Mouse (Mus musculus) neural tube, embryonic 14.5 days (tissue): Measurements from ENCODE around the gene Mfap3. TPM values are rescaled to one million over a fixed set of nuclear protein-coding genes. Genes with fewer than 3 reads are reported as not detected.

Experiments
- ATAC-seq: fragments of 200-750 bp; cut with Nextera tagmentation; 2 replicates; pipeline ENCODE4 v1.8.0; 2017; ENCODE audit warnings: low read depth, mild to moderate bottlenecking, moderate TSS enrichment, moderate library complexity
- H3K27ac ChIP-seq: fragments of 300-500 bp; sonication (generic); 2 replicates; pipeline ENCODE4 v1.5.1; 2014; ENCODE audit warnings: low read depth, mild to moderate bottlenecking, control low read depth, low read length, moderate library complexity, mixed read lengths
- H3K27me3 ChIP-seq: fragments of 300-500 bp; sonication (generic); 2 replicates; pipeline ENCODE4 v1.6.1; 2014; ENCODE audit warnings: low read length; ENCODE audit not compliant: control insufficient read depth, insufficient read depth
- H3K36me3 ChIP-seq: fragments of 300-500 bp; sonication (generic); 2 replicates; pipeline ENCODE4 v1.6.1; 2014; ENCODE audit warnings: low read length, mixed read lengths; ENCODE audit not compliant: control insufficient read depth, insufficient read depth
- H3K4me1 ChIP-seq: fragments of 300-500 bp; sonication (generic); 2 replicates; pipeline ENCODE4 v1.6.1; 2014; ENCODE audit warnings: low read length; ENCODE audit not compliant: control insufficient read depth, insufficient read depth
- H3K4me2 ChIP-seq: fragments of 300-500 bp; sonication (generic); 2 replicates; pipeline ENCODE4 v1.6.1; 2014; ENCODE audit warnings: mild to moderate bottlenecking, low read depth, low read length, control low read depth
- H3K4me3 ChIP-seq: fragments of 300-500 bp; sonication (generic); 2 replicates; pipeline ENCODE4 v1.5.1; 2014; ENCODE audit warnings: low read depth, low read length, control low read depth, mixed read lengths
- H3K9ac ChIP-seq: fragments of 300-500 bp; sonication (generic); replicated peaks from 2 replicates; pipeline ENCODE4 v1.6.1; 2014; ENCODE audit warnings: low read depth, mild to moderate bottlenecking, control low read depth, low read length, mixed read lengths
- H3K9me3 ChIP-seq: fragments of 300-500 bp; sonication (generic); 2 replicates; pipeline ENCODE4 v1.6.1; 2016; ENCODE audit warnings: low read length; ENCODE audit not compliant: control insufficient read depth
- WGBS: fragments of 180-500 bp; shearing (Covaris S2); extraction: QIAGEN DNeasy Blood & Tissue Kit; methylation state at CpG from one replicate; pipeline ENCODE4 v1.1.7; 2014; 5-methylcytosine and 5-hydroxymethylcytosine counted together
- polyA plus RNA-seq: library from polyadenylated mRNA; unstranded; fragments of >200 nt; fragmentation: Nextera tagmentation; extraction: Ambion mirVana; gene quantifications from 2 replicates; pipeline ENCODE4 v1.2.1, GENCODE M21; 2014

Mfap3 gene
- polyA plus RNA-seq, 1 experiment from 2014 or later: 59.3 TPM

- no peaks in the 10 kb centered on the region for H3K36me3 ChIP-seq
- H3K27ac ChIP-seq: no peak overlapping the region
- no peaks in the 10 kb centered on the region for H3K9me3 ChIP-seq
- no peak overlapping the region for H3K9ac ChIP-seq
- H3K4me2 ChIP-seq: no peak overlapping the region
- no peak for ATAC-seq
- 74% methylated on average over 7 of the region's 7 CpGs for WGBS
- H3K4me1 ChIP-seq: peaks cover 11% of the 10 kb centered on the region
- H3K4me3 ChIP-seq: no peak overlapping the region
- H3K27me3 ChIP-seq: no peaks in the 10 kb centered on the region
Observed at GRCm38 (mm10) chr11:57522046-57522445, 3.6 kb downstream of the Mfap3 start.

GRCm38 (mm10) chr11:57523418-57523817 lies 5.0 kb downstream of the Mfap3 start:
- peaks cover 3% of the 10 kb centered on the region; the same call in 1 of the 2 replicates for H3K4me1 ChIP-seq
- H3K27me3 ChIP-seq: no peaks in the 10 kb centered on the region
- no peak for ATAC-seq
- WGBS: 98% methylated on average over 3 of the region's 3 CpGs
- H3K4me2 ChIP-seq: no peak overlapping the region
- H3K9ac ChIP-seq: no peak overlapping the region
- H3K4me3 ChIP-seq: no peak overlapping the region
- no peak overlapping the region for H3K27ac ChIP-seq
- no peaks in the 10 kb centered on the region for H3K9me3 ChIP-seq
- H3K36me3 ChIP-seq: no peaks in the 10 kb centered on the region

- no peak overlapping the region for H3K4me3 ChIP-seq
- peaks cover under 1% of the 10 kb centered on the region; the same call in 1 of the 2 replicates for H3K4me1 ChIP-seq
- H3K36me3 ChIP-seq: peaks cover 2% of the 10 kb centered on the region; the same call in 1 of the 2 replicates
- H3K4me2 ChIP-seq: no peak overlapping the region
- no peak overlapping the region for H3K9ac ChIP-seq
- H3K27ac ChIP-seq: no peak overlapping the region
- H3K9me3 ChIP-seq: no peaks in the 10 kb centered on the region
- no peaks in the 10 kb centered on the region for H3K27me3 ChIP-seq
- ATAC-seq: no peak
Observed at GRCm38 (mm10) chr11:57524597-57524996, 6.1 kb downstream of the Mfap3 start.

- no peak overlapping the region for H3K4me2 ChIP-seq
- H3K36me3 ChIP-seq: peaks cover 12% of the 10 kb centered on the region; the same call in 1 of the 2 replicates
- no peaks in the 10 kb centered on the region for H3K9me3 ChIP-seq
- H3K9ac ChIP-seq: no peak overlapping the region
- no peak for ATAC-seq
- H3K27ac ChIP-seq: no peak overlapping the region
- H3K4me1 ChIP-seq: 0 out of 2 replicates have a peak, but pooled peaks cover under 1% of the 10 kb centered on the region
- H3K4me3 ChIP-seq: no peak overlapping the region
- 90% methylated on average over 3 of the region's 3 CpGs for WGBS
- no peaks in the 10 kb centered on the region for H3K27me3 ChIP-seq
Observed at GRCm38 (mm10) chr11:57525900-57526299, 7.4 kb downstream of the Mfap3 start.

- Histone ChIP-seq H3K9me3 (no peaks in the 10 kb centered on the region), H3K4me2 (no peak overlapping the region), H3K4me3 (no peak overlapping the region), H3K27me3 (no peaks in the 10 kb centered on the region), H3K4me1 (0 out of 2 replicates have a peak, but pooled peaks cover 10% of the 10 kb centered on the region), H3K27ac (no peak overlapping the region), H3K9ac (no peak overlapping the region), H3K36me3 (peaks cover 12% of the 10 kb centered on the region; the same call in 1 of the 2 replicates)
- 86% methylated on average over 4 of the region's 4 CpGs for WGBS
- no peak for ATAC-seq
Observed at GRCm38 (mm10) chr11:57527506-57527905, 9.0 kb downstream of the Mfap3 start.

GRCm38 (mm10) chr11:57529111-57529510 lies 10.6 kb downstream of the Mfap3 start:
- H3K9ac ChIP-seq: no peak overlapping the region
- peaks cover 16% of the 10 kb centered on the region for H3K36me3 ChIP-seq
- H3K27me3 ChIP-seq: no peaks in the 10 kb centered on the region
- no peak overlapping the region for H3K4me2 ChIP-seq
- ATAC-seq: no peak
- H3K4me1 ChIP-seq: 0 out of 2 replicates have a peak, but pooled peaks cover 10% of the 10 kb centered on the region
- no peak overlapping the region for H3K27ac ChIP-seq
- H3K4me3 ChIP-seq: no peak overlapping the region
- H3K9me3 ChIP-seq: no peaks in the 10 kb centered on the region
- WGBS: 91% methylated on average over 3 of the region's 3 CpGs

GRCm38 (mm10) chr11:57531300-57531950 lies 13.0 kb downstream of the Mfap3 start:
- no peak overlapping the region for H3K4me3 ChIP-seq
- 16% methylated on average over 11 of the region's 11 CpGs for WGBS
- H3K9me3 ChIP-seq: no peaks in the 10 kb centered on the region
- H3K4me1 ChIP-seq: 0 out of 2 replicates have a peak, but pooled peaks cover 10% of the 10 kb centered on the region
- peak; percentile 63; the same call in 1 of the 2 replicates for ATAC-seq
- H3K9ac ChIP-seq: no peak overlapping the region
- no peaks in the 10 kb centered on the region for H3K27me3 ChIP-seq
- no peak overlapping the region for H3K4me2 ChIP-seq
- H3K36me3 ChIP-seq: peaks cover 16% of the 10 kb centered on the region
- H3K27ac ChIP-seq: peak overlapping the region; percentile 53

- Histone ChIP-seq H3K4me1 (0 out of 2 replicates have a peak, but pooled peaks cover 10% of the 10 kb centered on the region), H3K27ac (peak overlapping the region; percentile 41; the same call in 1 of the 2 replicates), H3K4me3 (no peak overlapping the region), H3K4me2 (no peak overlapping the region), H3K27me3 (no peaks in the 10 kb centered on the region), H3K36me3 (peaks cover 16% of the 10 kb centered on the region), H3K9me3 (no peaks in the 10 kb centered on the region), H3K9ac (no peak overlapping the region)
- ATAC-seq: no peak
- 88% methylated on average over 4 of the region's 4 CpGs for WGBS
Observed at GRCm38 (mm10) chr11:57532306-57532705, 13.8 kb downstream of the Mfap3 start.

- ATAC-seq: no peak
- Histone ChIP-seq H3K27me3 (no peaks in the 10 kb centered on the region), H3K9ac (no peak overlapping the region), H3K9me3 (no peaks in the 10 kb centered on the region), H3K4me3 (no peak overlapping the region), H3K27ac (no peak overlapping the region), H3K4me1 (0 out of 2 replicates have a peak, but pooled peaks cover 9% of the 10 kb centered on the region), H3K36me3 (peaks cover 4% of the 10 kb centered on the region; the same call in 1 of the 2 replicates), H3K4me2 (no peak overlapping the region)
- WGBS: 85% methylated on average over 5 of the region's 5 CpGs
Observed at GRCm38 (mm10) chr11:57535912-57536311, 17.4 kb downstream of the Mfap3 start.
